Mouse (Mus musculus): Measurements from ENCODE around the gene Ppm1e. TPM values are rescaled to one million over a fixed set of nuclear protein-coding genes. Genes with fewer than 3 reads are reported as not detected.

The Ppm1e gene
- polyA plus RNA-seq, 1 experiment from 2014 or later = 26.5 TPM

DNA sequence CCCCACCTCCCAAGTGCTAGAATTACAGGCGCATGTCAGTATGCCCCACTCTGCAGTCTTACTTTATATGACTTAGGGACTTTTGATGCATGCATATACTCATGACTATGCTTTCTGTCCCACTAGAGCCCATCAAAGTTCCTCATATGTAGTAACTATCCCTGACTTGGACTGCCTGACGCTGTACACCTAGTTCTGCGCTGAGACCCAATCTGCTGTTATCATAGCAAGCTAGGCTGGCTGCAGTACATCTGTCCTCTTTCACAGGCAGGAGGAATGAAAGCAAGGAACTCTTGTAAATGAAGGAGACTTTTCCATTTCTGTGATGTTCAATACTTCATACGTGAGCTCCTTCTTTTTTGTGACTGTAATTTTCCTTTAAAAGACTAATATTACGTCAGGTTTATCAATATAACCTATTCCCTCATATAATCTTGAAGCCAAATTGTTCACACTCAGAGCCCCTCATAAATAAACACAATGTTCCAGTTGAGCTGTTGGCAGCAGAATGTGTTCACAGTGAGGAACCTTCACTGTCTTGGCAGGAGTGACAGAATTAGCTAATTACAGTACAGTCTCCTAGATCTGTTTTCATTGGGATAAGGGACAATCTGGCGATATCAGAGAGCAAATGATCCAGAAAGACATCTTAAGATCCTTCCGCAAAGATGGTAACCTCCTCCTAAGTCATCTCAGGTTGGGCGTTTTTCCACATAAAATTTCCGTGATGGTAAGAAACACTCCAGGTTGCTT, 39.7 kb downstream of the Ppm1e start:
- H3K36me3 ChIP-seq (ENCODE audit: control insufficient read depth, insufficient read depth) = no peaks in the 10 kb centered on the region
- no peak overlapping the region for H3K4me3 ChIP-seq (replicated peaks; ENCODE audit: low read length)
- no peak overlapping the region for H3K9ac ChIP-seq (replicated peaks; ENCODE audit: low read depth, low read length)
- H3K27me3 ChIP-seq (replicated peaks; ENCODE audit: control insufficient read depth, insufficient read depth, low read length) = no peaks in the 10 kb centered on the region
- peaks cover 14% of the 10 kb centered on the region for H3K4me1 ChIP-seq (replicated peaks; ENCODE audit: control insufficient read depth, insufficient read depth, low read length)
- H3K9me3 ChIP-seq (ENCODE audit: control insufficient read depth, low read length) = no peaks in the 10 kb centered on the region
- peak; percentile 61 for ATAC-seq
- 53% methylated on average over 9 of the region's 9 CpGs for WGBS
- peak overlapping the region; percentile 9; the same call in 1 of the 2 replicates for H3K4me2 ChIP-seq (ENCODE audit: low read length)
- peak overlapping the region; percentile 49 for H3K27ac ChIP-seq (ENCODE audit: low read length)

DNA sequence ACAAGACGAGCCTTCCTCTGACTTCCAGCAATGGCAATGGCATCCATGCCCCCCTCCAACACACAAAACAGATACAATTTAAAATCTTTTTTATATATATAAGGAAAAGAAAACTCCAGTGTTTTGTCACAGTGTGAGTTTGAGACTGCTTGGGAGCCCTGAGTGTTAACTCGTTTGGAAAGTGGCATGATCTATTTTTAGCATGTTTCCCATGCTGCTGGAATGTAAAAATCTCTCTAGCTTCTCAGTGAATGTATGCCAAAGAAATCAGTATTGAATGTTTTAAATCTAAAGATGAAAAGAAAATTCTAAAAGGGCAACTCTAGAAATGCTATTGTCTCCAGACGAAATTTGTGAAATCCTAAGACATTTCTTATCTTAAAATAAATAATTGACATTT, 45.3 kb downstream of the Ppm1e start:
- Histone ChIP-seq H3K9ac (replicated peaks; ENCODE audit: low read depth, low read length) (no peak overlapping the region), H3K4me1 (replicated peaks; ENCODE audit: control insufficient read depth, insufficient read depth, low read length) (no peaks in the 10 kb centered on the region; the same call in 1 of the 2 replicates), H3K27me3 (replicated peaks; ENCODE audit: control insufficient read depth, insufficient read depth, low read length) (no peaks in the 10 kb centered on the region), H3K9me3 (ENCODE audit: control insufficient read depth, low read length) (no peaks in the 10 kb centered on the region), H3K4me2 (ENCODE audit: low read length) (no peak overlapping the region), H3K36me3 (ENCODE audit: control insufficient read depth, insufficient read depth) (no peaks in the 10 kb centered on the region), H3K27ac (ENCODE audit: low read length) (no peak overlapping the region), H3K4me3 (replicated peaks; ENCODE audit: low read length) (no peak overlapping the region)
- no peak for ATAC-seq
- 56% methylated on average over 3 of the region's 3 CpGs for WGBS

DNA sequence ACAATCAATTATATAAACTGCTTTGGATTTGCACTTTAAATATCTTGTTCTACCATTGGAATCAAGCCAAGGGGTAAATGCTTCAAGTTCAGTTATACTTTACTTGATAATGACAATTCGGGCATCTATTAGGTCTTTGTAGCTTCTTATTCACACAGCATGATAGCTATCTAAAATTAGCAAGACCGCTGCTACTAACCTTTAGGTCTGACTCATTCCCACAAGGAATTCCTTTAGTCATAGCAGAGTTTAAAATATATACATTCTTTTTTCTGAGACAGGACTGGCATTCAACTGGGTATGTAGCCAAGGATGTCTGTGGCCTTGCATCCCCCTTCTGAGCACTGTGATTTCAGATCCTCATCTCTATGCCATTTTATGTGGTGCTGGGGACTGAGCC, 48.5 kb downstream of the Ppm1e start:
- no peak for ATAC-seq
- WGBS = 93% methylated on average over 2 of the region's 2 CpGs

DNA sequence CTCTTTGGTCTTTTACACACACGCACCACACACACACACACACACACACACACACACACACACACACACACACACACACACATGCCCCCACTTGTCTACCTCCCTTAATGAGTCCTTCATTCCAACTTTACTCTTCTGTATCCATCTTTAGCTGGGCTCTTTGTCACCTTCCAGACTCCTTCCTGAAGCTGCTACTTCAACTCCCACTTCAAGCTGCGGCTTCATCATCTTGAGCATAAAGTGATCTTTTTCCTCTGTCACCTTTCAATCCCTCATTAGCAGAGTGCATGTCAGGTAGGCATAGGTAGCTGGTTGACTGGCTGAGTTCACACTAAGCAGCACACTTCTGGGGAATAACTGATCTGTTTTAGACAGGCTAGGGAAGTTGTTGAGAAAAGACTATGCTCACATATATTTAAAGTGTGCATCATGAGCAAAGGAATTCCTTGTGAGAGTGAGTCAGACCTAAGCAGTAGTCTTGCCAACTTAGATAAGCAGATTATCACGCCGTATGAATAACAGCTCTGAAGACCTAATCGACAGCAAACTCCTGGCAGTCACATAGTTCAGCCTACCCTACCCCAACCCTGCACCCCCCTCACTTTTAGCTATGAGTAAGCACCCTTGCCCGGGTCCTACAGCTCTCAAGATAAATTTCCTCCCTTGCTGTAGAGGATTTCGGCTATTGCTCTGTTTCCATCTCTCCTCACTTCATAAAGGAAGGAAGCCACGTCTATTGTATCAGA, 49.3 kb downstream of the Ppm1e start:
- no peak overlapping the region for H3K4me3 ChIP-seq (replicated peaks; ENCODE audit: low read length)
- 84% methylated on average over 8 of the region's 8 CpGs for WGBS
- H3K36me3 ChIP-seq (ENCODE audit: control insufficient read depth, insufficient read depth) = no peaks in the 10 kb centered on the region
- H3K9ac ChIP-seq (replicated peaks; ENCODE audit: low read depth, low read length) = no peak overlapping the region
- no peak for ATAC-seq
- no peaks in the 10 kb centered on the region for H3K27me3 ChIP-seq (replicated peaks; ENCODE audit: control insufficient read depth, insufficient read depth, low read length)
- no peaks in the 10 kb centered on the region for H3K9me3 ChIP-seq (ENCODE audit: control insufficient read depth, low read length)
- no peaks in the 10 kb centered on the region for H3K4me1 ChIP-seq (replicated peaks; ENCODE audit: control insufficient read depth, insufficient read depth, low read length)
- H3K27ac ChIP-seq (ENCODE audit: low read length) = no peak overlapping the region
- H3K4me2 ChIP-seq (ENCODE audit: low read length) = no peak overlapping the region

More for the DNA sequence above, 48.5 kb downstream of the Ppm1e start:
- no peak overlapping the region for H3K9ac ChIP-seq (replicated peaks; ENCODE audit: low read depth, low read length)
- H3K4me1 ChIP-seq (replicated peaks; ENCODE audit: control insufficient read depth, insufficient read depth, low read length) = no peaks in the 10 kb centered on the region
- no peak overlapping the region for H3K4me2 ChIP-seq (ENCODE audit: low read length)
- no peaks in the 10 kb centered on the region for H3K9me3 ChIP-seq (ENCODE audit: control insufficient read depth, low read length)
- no peak overlapping the region for H3K4me3 ChIP-seq (replicated peaks; ENCODE audit: low read length)
- H3K27ac ChIP-seq (ENCODE audit: low read length) = no peak overlapping the region
- H3K36me3 ChIP-seq (ENCODE audit: control insufficient read depth, insufficient read depth) = no peaks in the 10 kb centered on the region
- no peaks in the 10 kb centered on the region for H3K27me3 ChIP-seq (replicated peaks; ENCODE audit: control insufficient read depth, insufficient read depth, low read length)

DNA sequence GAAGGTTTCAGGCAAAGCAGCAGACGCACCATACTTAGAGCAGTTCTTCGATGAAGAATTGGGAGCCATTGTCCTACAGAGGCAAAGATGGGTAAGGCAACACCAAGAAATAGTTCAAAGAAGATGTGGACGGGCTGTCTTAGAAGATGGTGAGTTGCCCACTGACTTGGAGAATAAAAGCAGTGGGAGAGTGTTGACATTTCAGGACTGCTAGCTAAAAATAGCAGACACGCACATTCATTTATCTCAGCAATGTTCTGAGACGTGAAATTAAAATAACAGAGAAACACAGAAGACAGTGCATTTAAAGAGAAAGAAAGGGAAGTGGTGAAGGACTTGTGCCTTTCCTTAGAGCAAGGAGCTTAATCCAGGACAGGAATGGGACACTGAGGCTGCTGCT, 59.8 kb downstream of the Ppm1e start:
- no peak for ATAC-seq
- no peak overlapping the region for H3K4me2 ChIP-seq (ENCODE audit: low read length)
- no peaks in the 10 kb centered on the region for H3K9me3 ChIP-seq (ENCODE audit: control insufficient read depth, low read length)
- no peaks in the 10 kb centered on the region for H3K4me1 ChIP-seq (replicated peaks; ENCODE audit: control insufficient read depth, insufficient read depth, low read length)
- H3K27ac ChIP-seq (ENCODE audit: low read length) = no peak overlapping the region
- 67% methylated on average over 5 of the region's 5 CpGs for WGBS
- no peaks in the 10 kb centered on the region for H3K36me3 ChIP-seq (ENCODE audit: control insufficient read depth, insufficient read depth)
- no peaks in the 10 kb centered on the region for H3K27me3 ChIP-seq (replicated peaks; ENCODE audit: control insufficient read depth, insufficient read depth, low read length)
- H3K4me3 ChIP-seq (replicated peaks; ENCODE audit: low read length) = no peak overlapping the region
- no peak overlapping the region for H3K9ac ChIP-seq (replicated peaks; ENCODE audit: low read depth, low read length)

DNA sequence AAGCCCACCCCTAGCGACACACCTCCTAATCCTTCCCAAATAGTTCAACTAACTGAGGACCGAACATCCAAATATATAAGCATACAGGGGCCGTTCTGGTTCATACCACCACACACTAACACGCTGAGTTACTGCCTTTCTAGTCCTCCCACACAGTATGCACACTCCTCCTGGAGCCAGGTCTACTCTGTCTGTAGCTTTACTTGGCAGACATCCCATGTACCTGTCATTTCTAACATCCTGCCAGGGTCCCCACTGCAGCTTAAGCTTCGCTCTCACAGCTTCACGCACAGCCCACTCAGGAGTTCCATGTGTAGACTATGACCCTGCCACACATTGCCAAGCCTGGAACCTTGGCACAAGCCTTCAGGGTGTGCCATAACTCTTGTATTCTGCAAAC, 62.4 kb downstream of the Ppm1e start:
- Histone ChIP-seq H3K27ac (ENCODE audit: low read length) (no peak overlapping the region), H3K4me2 (ENCODE audit: low read length) (no peak overlapping the region), H3K36me3 (ENCODE audit: control insufficient read depth, insufficient read depth) (no peaks in the 10 kb centered on the region), H3K4me3 (replicated peaks; ENCODE audit: low read length) (no peak overlapping the region), H3K27me3 (replicated peaks; ENCODE audit: control insufficient read depth, insufficient read depth, low read length) (no peaks in the 10 kb centered on the region), H3K9me3 (ENCODE audit: control insufficient read depth, low read length) (no peaks in the 10 kb centered on the region), H3K9ac (replicated peaks; ENCODE audit: low read depth, low read length) (no peak overlapping the region), H3K4me1 (replicated peaks; ENCODE audit: control insufficient read depth, insufficient read depth, low read length) (no peaks in the 10 kb centered on the region)
- WGBS = 86% methylated on average over 6 of the region's 6 CpGs
- no peak for ATAC-seq

DNA sequence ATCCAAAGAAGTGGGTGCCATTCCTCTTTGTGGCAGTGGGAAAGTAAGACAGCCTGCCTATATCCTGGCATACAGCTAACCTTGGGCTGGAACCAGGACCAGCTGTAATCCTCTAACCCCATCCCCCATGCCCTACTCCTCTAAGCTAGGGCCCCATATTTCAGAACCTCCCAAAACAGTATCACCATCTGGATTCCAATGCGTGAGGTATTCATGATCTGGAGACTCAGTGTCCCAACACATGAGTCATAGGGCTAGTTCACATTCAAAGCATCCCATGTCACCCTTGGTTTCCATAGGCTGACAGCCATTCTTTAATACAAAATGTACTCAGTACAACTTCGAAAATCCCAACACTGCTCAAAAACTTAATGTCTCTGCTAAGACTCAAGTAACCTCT, 63.2 kb downstream of the Ppm1e start:
- H3K9me3 ChIP-seq (ENCODE audit: control insufficient read depth, low read length) = no peaks in the 10 kb centered on the region
- H3K36me3 ChIP-seq (ENCODE audit: control insufficient read depth, insufficient read depth) = no peaks in the 10 kb centered on the region
- no peak overlapping the region for H3K4me2 ChIP-seq (ENCODE audit: low read length)
- no peak overlapping the region for H3K27ac ChIP-seq (ENCODE audit: low read length)
- no peaks in the 10 kb centered on the region for H3K27me3 ChIP-seq (replicated peaks; ENCODE audit: control insufficient read depth, insufficient read depth, low read length)
- ATAC-seq = no peak
- no peak overlapping the region for H3K4me3 ChIP-seq (replicated peaks; ENCODE audit: low read length)
- no peaks in the 10 kb centered on the region for H3K4me1 ChIP-seq (replicated peaks; ENCODE audit: control insufficient read depth, insufficient read depth, low read length)
- WGBS = 93% methylated on average over 2 of the region's 2 CpGs
- H3K9ac ChIP-seq (replicated peaks; ENCODE audit: low read depth, low read length) = no peak overlapping the region

DNA sequence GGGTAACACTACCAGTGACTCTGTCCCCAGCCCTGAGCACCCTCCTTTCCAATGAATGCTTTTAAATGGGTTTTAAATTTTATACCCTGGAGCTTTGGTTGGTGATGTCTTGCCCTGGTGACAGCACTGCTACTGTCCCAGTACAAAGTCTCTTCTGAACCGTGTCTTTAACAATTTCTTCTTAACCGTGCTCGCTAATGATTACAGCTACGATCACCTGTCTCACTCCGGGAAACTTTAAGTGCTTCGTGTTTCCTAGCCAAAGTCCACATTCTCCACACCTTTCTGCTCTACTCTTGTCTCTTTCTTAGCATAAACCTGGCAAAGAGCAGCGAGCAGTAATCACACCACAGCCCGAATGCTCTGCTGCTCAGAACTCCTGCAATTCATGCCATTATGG, 69.5 kb downstream of the Ppm1e start:
- no peak for ATAC-seq
- Histone ChIP-seq H3K4me1 (replicated peaks; ENCODE audit: control insufficient read depth, insufficient read depth, low read length) (no peaks in the 10 kb centered on the region), H3K4me3 (replicated peaks; ENCODE audit: low read length) (no peak overlapping the region), H3K27ac (ENCODE audit: low read length) (no peak overlapping the region), H3K9me3 (ENCODE audit: control insufficient read depth, low read length) (no peaks in the 10 kb centered on the region), H3K27me3 (replicated peaks; ENCODE audit: control insufficient read depth, insufficient read depth, low read length) (no peaks in the 10 kb centered on the region), H3K9ac (replicated peaks; ENCODE audit: low read depth, low read length) (no peak overlapping the region), H3K4me2 (ENCODE audit: low read length) (no peak overlapping the region), H3K36me3 (ENCODE audit: control insufficient read depth, insufficient read depth) (no peaks in the 10 kb centered on the region)
- 92% methylated on average over 8 of the region's 8 CpGs for WGBS

DNA sequence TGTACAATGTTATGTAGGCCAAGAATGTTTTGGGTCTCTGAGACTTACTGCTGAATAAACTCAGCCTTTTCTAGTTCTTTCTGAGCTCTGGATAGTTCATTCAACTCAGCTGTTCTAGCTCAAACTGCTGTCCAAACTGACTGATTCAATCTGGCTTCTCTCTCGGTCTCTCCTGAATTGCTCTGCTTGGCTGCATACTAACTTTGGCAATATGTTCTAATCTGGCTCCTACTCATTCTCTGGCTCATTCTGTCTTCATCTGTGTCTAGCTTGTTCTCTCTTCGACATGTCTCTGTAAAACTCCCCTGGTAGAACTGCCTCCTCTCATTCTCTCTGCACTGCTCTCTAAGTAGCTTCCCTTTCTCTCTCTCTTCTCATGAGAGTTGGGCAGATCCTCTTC, 72.6 kb downstream of the Ppm1e start:
- Histone ChIP-seq H3K36me3 (ENCODE audit: control insufficient read depth, insufficient read depth) (no peaks in the 10 kb centered on the region), H3K27me3 (replicated peaks; ENCODE audit: control insufficient read depth, insufficient read depth, low read length) (no peaks in the 10 kb centered on the region), H3K4me3 (replicated peaks; ENCODE audit: low read length) (no peak overlapping the region), H3K9ac (replicated peaks; ENCODE audit: low read depth, low read length) (no peak overlapping the region), H3K4me1 (replicated peaks; ENCODE audit: control insufficient read depth, insufficient read depth, low read length) (peaks cover 12% of the 10 kb centered on the region), H3K4me2 (ENCODE audit: low read length) (no peak overlapping the region), H3K9me3 (ENCODE audit: control insufficient read depth, low read length) (no peaks in the 10 kb centered on the region), H3K27ac (ENCODE audit: low read length) (no peak overlapping the region)
- WGBS = 82% methylated on average over 2 of the region's 2 CpGs
- ATAC-seq = no peak
